Mouse (Mus musculus): Measurements from ENCODE around the gene Sectm1a.
A peak's percentile ranks its signal among the peaks of the same experiment; 100 is the strongest.
"Not testable (repeated sequence)": the region's sequence is repeated elsewhere in the genome, so short reads cannot be mapped to it uniquely, and the experiment has no call there.

Gene Sectm1a

DNA sequence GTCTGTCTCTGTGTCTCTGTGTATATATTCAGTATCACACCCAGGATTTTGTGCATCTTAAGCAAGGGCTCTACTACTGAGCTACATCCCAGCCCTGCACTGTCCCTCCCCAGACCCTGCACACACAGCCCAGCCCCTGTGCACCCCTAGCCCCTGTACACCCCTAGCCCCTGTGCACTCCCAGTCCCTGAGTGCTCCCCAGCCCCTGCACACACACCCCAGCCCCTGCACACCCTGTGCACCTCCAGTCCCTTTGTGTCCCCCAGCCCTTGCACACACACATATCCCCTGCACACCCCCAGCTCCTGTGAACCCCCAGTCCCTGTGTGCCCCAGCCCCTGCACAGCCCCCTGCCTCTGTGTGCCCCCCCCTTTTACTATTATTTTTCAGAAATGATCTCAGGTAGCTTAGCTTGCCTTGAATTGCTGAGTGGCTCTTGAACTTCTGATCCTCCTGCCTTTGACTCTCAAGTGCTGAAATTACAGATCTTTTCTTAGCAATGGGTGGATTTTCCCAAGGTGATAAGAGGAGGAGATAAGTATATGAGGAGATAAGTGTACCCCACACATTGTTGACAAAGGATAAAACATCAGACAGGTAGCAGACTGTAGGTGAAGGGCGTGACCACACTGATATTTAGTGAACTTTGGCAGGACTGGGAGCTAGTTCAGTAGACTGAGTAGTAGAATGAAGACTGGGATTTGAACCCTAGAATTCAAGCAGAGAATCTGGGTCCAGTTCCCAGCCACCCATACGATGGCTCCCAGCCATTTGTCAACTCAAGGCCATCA, 8.9 kb upstream of the Sectm1a start:
- DNase-seq (ENCODE audit: low read depth) = no peak

GRCm38 (mm10) chr11:121088997-121089396, 8.0 kb upstream of the Sectm1a start:
- DNase-seq (ENCODE audit: low read depth) = no peak

- DNase-seq (ENCODE audit: low read depth) = peak; percentile 34
These were observed 5.3 kb upstream of the Sectm1a start for GRCm38 (mm10) chr11:121086296-121086695.

DNA sequence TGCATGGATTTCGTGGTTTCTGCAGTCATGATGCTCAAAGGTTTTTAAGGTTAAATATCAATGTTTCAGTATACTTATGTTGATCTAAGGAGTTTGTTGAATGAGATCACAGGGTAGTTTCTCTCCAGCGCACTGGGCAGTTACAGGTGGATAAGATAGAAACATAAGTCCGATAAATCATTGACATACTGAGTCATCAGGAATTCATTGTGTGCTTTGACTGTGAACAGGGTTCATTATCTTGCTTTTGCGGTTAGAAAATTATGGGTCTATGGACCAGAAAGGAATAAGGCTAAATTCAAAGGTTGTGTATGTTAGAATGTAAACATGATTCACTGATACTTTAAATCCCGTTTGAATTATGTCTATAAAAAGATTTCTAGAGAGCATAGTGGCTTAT, 4.2 kb upstream of the Sectm1a start:
- DNase-seq (ENCODE audit: low read depth) = no peak

- peak; percentile 56 for DNase-seq (ENCODE audit: low read depth)
These were observed 2.0 kb upstream of the Sectm1a start for GRCm38 (mm10) chr11:121082857-121083500.

DNA sequence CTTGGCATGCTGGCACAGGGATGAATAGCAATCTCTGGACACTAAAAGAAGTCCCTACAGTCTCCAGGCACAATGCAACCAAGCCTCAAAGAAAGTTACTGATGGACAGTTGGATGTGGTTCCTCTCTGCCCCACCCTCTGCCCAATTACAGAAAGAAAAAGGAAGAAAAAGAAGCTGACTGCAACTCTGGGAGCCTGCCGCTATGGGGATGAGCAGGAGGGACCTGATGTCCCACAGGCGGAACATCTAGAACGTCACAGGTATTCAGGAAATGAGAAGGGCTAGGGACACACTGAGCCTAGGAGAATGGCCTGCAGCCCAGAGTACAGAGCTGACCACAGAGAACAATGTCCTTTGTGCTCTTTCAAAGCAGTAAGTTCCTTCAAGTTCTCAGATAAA, 1.2 kb upstream of the Sectm1a start:
- no peak for DNase-seq (ENCODE audit: low read depth)

DNA sequence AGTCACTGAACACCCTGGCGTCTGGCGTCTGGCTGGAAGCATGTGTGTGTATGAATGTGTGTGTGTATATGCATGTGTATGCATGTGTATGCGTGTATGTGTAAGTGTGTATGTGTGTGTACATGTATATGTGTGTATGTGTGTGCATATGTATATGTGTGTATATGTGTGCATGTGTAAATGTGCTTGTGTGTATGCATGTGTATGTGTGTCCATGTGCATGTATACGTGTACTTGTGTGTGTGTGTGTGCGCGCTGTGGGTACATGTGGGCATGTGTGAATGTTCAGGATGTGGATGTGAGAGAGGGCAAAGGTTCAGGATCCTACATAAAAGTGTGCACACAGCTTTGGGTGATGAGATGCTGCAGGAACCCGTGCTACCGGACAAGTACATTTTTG, 690 bp downstream of the Sectm1a start:
- DNase-seq (ENCODE audit: low read depth) = no peak

GRCm38 (mm10) chr11:121075655-121076054, 5.4 kb downstream of the Sectm1a start:
- no peak for DNase-seq (ENCODE audit: low read depth)

GRCm38 (mm10) chr11:121069662-121070061, 11.4 kb downstream of the Sectm1a start:
- DNase-seq (ENCODE audit: low read depth) = not testable (repeated sequence)

DNA sequence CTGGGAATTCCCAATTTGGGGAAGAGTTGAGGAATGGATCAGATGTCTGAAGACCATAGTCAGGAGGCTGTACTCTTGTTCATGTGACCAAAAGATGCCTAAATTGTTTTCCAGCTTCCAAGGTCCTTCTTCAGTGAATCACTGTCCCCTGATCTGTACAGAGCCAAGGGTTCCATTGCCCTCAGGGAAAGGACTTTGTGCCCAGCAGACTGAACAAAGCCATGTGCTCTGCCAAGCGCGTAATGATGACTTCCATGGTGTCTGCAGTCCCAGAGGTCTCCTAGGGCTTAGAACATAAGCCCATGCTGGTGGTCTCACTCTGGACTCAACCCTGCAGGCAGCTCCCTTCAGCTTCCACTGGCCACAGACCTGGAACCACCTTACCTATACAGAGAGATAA, 13.1 kb downstream of the Sectm1a start:
- no peak for DNase-seq (ENCODE audit: low read depth)

DNA sequence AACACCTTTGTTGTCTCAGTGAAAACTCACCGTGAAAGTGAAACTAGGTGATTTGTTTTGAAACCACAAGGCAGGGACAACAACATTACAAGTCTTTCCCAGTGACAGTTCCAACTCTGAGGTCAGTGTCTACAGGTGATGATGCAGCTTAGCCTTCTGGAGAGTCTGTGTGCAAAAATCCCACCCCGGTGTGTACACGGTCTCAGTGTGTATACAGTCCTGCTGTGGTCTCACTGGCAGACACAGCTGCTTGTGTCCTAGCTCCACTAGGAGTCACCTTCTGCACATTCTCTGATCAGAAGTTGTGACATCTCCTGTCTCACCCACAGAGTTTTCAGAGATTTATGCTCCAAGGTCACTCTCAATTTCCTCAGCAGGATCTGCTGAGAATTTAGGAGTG, 16.8 kb downstream of the Sectm1a start:
- peak; percentile 54 for DNase-seq (ENCODE audit: low read depth)

- no peak for DNase-seq (ENCODE audit: low read depth)
These were observed 17.6 kb downstream of the Sectm1a start, which contains the start of gene Sectm1b for GRCm38 (mm10) chr11:121063379-121063778. Gene Sectm1b (minus strand): TSS chr11:121063569.

GRCm38 (mm10) chr11:121061615-121062014, 19.4 kb downstream of the Sectm1a start:
- no peak for DNase-seq (ENCODE audit: low read depth)

- DNase-seq (ENCODE audit: low read depth) = not testable (repeated sequence)
These were observed 20.5 kb downstream of the Sectm1a start for GRCm38 (mm10) chr11:121060401-121061067.

DNA sequence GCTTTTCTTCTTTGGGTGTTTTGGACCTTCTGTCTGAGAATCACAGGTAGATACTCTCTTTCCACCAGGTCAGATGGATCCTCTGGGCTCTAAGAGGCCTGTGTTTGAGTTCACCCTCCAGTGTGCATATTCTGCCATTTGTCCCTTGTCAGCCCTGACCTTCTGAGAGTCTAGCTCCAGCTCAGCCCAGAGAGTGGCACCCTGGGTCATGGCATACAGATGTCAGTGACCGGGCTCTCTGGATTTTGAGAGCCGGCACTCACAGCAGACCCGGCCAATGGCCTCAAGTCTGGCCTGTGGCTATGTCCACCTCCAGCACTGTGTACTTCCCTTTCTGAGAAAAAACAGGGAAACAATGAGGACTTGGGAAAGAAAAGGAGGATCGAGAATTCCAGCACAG, 21.5 kb downstream of the Sectm1a start:
- DNase-seq (ENCODE audit: low read depth) = no peak

GRCm38 (mm10) chr11:121058956-121059355, 22.1 kb downstream of the Sectm1a start:
- no peak for DNase-seq (ENCODE audit: low read depth)

- no peak for DNase-seq (ENCODE audit: low read depth)
These were observed 22.9 kb downstream of the Sectm1a start for GRCm38 (mm10) chr11:121058122-121058521.

DNA sequence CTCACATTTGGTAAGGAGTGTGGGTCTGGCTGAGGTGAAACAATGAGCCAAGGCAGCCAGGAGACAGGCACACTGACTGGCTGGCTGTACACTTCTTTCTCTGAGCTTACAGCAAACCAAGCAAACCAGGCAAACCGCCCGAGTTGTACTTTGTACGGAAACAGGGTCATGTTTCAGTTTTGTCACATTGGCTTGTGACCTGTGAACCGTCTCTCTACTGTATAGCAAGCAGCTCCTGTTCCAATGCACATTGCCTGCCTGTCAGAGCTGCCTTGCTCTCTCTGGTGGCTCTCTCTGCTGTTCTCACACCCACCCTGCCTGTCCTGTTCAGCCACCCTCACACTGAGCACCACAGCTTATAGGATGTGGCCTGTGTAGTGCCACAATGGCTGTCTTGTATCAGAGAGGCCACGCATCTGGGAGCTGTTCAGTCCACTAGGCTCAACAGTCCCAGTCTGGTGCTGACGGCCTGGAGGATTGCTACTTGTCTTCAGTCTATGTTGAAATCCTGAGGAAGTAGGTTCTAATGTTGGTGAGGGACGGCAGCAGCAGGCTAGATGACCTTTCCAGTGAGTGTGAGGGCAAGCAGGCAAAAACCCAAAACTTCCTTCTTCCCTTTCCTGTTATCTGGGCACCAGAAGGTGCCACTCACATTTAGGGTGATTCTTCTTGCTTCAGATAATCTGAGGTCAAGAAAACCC, 24.3 kb downstream of the Sectm1a start:
- DNase-seq (ENCODE audit: low read depth) = peak; percentile 50

DNA sequence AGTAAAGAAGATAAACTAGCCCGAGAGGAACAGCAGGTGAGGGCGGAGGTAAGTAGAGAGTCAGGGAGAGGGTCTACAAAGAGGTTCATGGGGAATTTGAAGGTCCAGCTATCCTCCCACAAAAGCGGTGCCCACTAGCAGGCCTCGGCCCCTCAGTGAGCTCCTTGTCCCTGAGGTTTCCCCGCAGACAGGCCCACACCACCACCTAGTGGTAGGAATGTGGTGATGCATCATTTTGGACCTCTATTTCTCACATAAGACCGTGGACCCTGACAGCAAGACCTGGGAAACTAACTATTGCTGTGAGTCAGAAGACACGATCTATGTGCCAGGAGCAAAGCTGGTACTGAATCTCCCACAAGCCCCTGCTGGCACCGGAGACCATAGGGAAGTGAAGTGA, 27.5 kb downstream of the Sectm1a start:
- peak; percentile 81 for DNase-seq (ENCODE audit: low read depth)

- DNase-seq (ENCODE audit: low read depth) = no peak
These were observed 28.6 kb downstream of the Sectm1a start for GRCm38 (mm10) chr11:121052387-121052786.

DNA sequence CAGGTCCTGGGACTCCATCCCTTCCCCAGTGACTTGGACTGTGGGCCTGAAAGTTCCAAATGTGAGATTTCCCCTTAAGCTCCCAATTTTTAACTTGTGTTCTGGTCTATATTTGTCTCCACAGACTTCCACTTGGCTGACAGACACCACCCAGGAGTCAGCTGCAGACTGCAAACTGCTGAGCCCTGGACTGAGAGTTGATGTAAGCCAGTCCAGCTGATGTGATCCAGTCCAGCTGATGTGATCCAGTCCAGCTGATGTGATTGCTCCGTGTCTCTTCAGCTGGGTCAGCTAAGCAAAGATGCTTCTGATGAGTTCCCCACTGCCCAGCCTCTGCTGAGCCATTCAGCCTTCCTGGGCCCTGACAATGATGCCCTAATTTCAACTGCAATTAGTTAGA, 29.2 kb downstream of the Sectm1a start:
- DNase-seq (ENCODE audit: low read depth) = no peak

- DNase-seq (ENCODE audit: low read depth) = no peak
These were observed 31.2 kb downstream of the Sectm1a start for GRCm38 (mm10) chr11:121049840-121050239.

All from 416B (cell line).